Mouse (Mus musculus) heart, postnatal 0 days (tissue): ENCODE data around the gene Otulin.

ENCODE experiments used
- CTCF ChIP-seq: IDR thresholded peaks from 2 replicates; pipeline ENCODE4 v1.5.1; 2016; ENCODE audit warnings: antibody characterized with exemption, control low read depth, low read depth
- EP300 ChIP-seq: IDR thresholded peaks from 2 replicates; pipeline ENCODE4 v1.6.1; 2016; ENCODE audit warnings: antibody characterized with exemption, low read depth

DNA sequence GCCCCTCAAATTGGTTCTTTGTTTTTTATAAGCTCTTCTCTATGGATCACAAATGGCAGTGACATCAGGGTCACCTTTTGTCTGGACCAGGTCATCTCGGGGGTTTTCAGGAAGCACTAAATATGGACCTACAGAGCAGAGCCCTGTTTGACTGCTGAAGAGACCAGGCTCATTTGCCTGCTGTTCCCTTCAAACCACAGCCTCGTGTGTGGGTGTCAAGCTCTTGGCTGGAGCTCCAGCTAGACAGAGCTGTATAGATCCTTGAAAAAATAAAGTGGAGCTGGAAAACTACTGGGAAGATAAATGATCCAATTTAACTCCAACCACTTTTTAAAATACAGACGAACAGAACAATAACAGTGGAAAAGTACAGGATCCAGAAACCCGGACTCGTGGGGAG is 93.7 kb downstream of the Otulin start:
- TF ChIP-seq CTCF (no peak), EP300 (no peak)
